Mouse (Mus musculus) lung, adult 2 months (tissue): ENCODE data around the gene Prcp.

Source experiments
- CTCF ChIP-seq: fragments of 200-500 bp; IDR thresholded peaks from 2 replicates; pipeline ENCODE4 v1.5.1; 2011; ENCODE audit warnings: mild to moderate bottlenecking, low read length, control low read depth; ENCODE audit not compliant: insufficient read depth
- POLR2A ChIP-seq: fragments of 200-500 bp; IDR thresholded peaks from 2 replicates; pipeline ENCODE4 v1.6.1; 2011; ENCODE audit warnings: low read depth, mild to moderate bottlenecking, control low read depth, low read length, borderline replicate concordance; ENCODE audit errors: extremely low read depth

- no peak for TF ChIP-seq CTCF
- no peak for TF ChIP-seq POLR2A
Measured at GRCm38 (mm10) chr7:92936747-92937146, 62.5 kb downstream of the Prcp start.
